14 mouse cellular contexts compared by ENCODE assay signal in genomic region chr5:67662715-67663114, GRCm38 (mm10). TPM values are rescaled to one million over a fixed set of nuclear protein-coding genes. Genes with fewer than 3 reads are reported as not detected.
"Had no signal": no experiment of that assay in that cellular context is flagged by ENCODE, and none has a peak within 500 bp of the region (broad histone marks: within the 10 kb centered on the region; RNA-seq: fewer than 3 reads in every experiment).

No protein-coding gene starts in this region.

- H3K27ac ChIP-seq: left cerebral cortex, adult 2 months; limb, embryonic 10.5 days; liver, embryonic 15.5 days; stomach, embryonic 15.5 days had no signal

- H3K27me3 ChIP-seq: liver, embryonic 15.5 days; stomach, embryonic 15.5 days had no signal

- ATAC-seq: intestine, embryonic 16.5 days; lung, postnatal 0 days had no signal

- H3K4me1 ChIP-seq: liver, embryonic 15.5 days; stomach, embryonic 15.5 days had no signal

- H3K4me2 ChIP-seq: liver, embryonic 11.5 days; liver, embryonic 15.5 days; stomach, embryonic 15.5 days had no signal

- H3K36me3 ChIP-seq: limb, embryonic 10.5 days; stomach, embryonic 15.5 days had no signal

- H3K9ac ChIP-seq: liver, embryonic 15.5 days; stomach, embryonic 15.5 days had no signal

- DNase-seq: kidney, adult 2 months; lung, adult 2 months; lung, postnatal 36 days; right cerebral cortex, postnatal 14 days; thymus, adult 2 months; thymus, postnatal 25 days had no signal

- H3K4me3 ChIP-seq: left cerebral cortex, adult 2 months; limb, embryonic 10.5 days; liver, embryonic 15.5 days; stomach, embryonic 15.5 days had no signal

- H3K9me3 ChIP-seq: limb, embryonic 10.5 days; liver, embryonic 15.5 days; stomach, embryonic 15.5 days had no signal

RNA-seq across cellular contexts. Expression of gene Shisa3, which starts 55.0 kb away (rescaled TPM):
- total RNA-seq: megakaryocyte progenitor cell, adult 5-6 weeks had no signal
